Mouse (Mus musculus) heart, adult 2 months (tissue): ENCODE data around the gene Rpl13a. TPM values are rescaled to one million over a fixed set of nuclear protein-coding genes. Genes with fewer than 3 reads are reported as not detected.

Source experiments
- DNase-seq, 2 experiments: peaks; one replicate each; pipeline ENCODE4 v3.0.0; 2021
- H3K27ac ChIP-seq: fragments of 200-600 bp; 2 replicates; pipeline ENCODE4 v1.8.1; 2022
- H3K27me3 ChIP-seq: fragments of 200-500 bp; 2 replicates; pipeline ENCODE4 v1.6.1; 2012; ENCODE audit warnings: mild to moderate bottlenecking, low read length, inconsistent platforms, mixed read lengths; ENCODE audit not compliant: control insufficient read depth, insufficient read depth
- H3K36me3 ChIP-seq: fragments of 200-500 bp; 2 replicates; pipeline ENCODE4 v1.6.1; 2012; ENCODE audit warnings: low read length, inconsistent platforms; ENCODE audit not compliant: control insufficient read depth, insufficient read depth
- H3K4me1 ChIP-seq: fragments of 200-500 bp; 2 replicates; pipeline ENCODE4 v1.6.1; 2011; ENCODE audit warnings: low read length; ENCODE audit not compliant: control insufficient read depth, insufficient read depth
- H3K4me3 ChIP-seq: fragments of 200-600 bp; 2 replicates; pipeline ENCODE4 v1.8.1; 2022
- H3K79me2 ChIP-seq: fragments of 200-500 bp; replicated peaks from 2 replicates; pipeline ENCODE4 v1.6.1; 2012; ENCODE audit warnings: mild to moderate bottlenecking, inconsistent platforms, low read length, moderate library complexity, mixed read lengths; ENCODE audit not compliant: control insufficient read depth, insufficient read depth
- H3K9ac ChIP-seq: fragments of 200-500 bp; 2 replicates; pipeline ENCODE4 v1.6.1; 2012; ENCODE audit warnings: low read depth, mild to moderate bottlenecking, control low read depth, inconsistent platforms, low read length, mixed read lengths
- CTCF ChIP-seq: fragments of 200-600 bp; IDR thresholded peaks from 2 replicates; pipeline ENCODE4 v1.8.1; 2022; ENCODE audit warnings: antibody characterized with exemption, mild to moderate bottlenecking, moderate library complexity
- EP300 ChIP-seq: fragments of 200-500 bp; IDR thresholded peaks from 2 replicates; pipeline ENCODE4 v1.6.1; 2011; ENCODE audit warnings: low read depth, low read length, control low read depth; ENCODE audit not compliant: insufficient read depth
- POLR2A ChIP-seq: fragments of 200-500 bp; IDR thresholded peaks from 2 replicates; pipeline ENCODE4 v1.6.1; 2011; ENCODE audit warnings: mild to moderate bottlenecking, low read depth, low read length, control low read depth; ENCODE audit not compliant: insufficient read depth
- WGBS: fragments of 180-500 bp; shearing (Covaris S2); methylation state at CpG from one replicate; pipeline ENCODE4 v1.1.7; 2018; 5-methylcytosine and 5-hydroxymethylcytosine counted together
- intact Hi-C: fragments of 180-260 bp; cut with DNase I; formaldehyde crosslinking; loops from one replicate; pipeline ENCODE4 v1.15.1; 2025
- polyA plus RNA-seq: library from polyadenylated mRNA; depleted of rRNA; stranded (reverse); fragments of >200 nt; gene quantifications from 2 replicates; pipeline ENCODE4 v1.2.3, GENCODE M21; 2012
- total RNA-seq, 2 experiments: library from RNA; stranded (reverse); gene quantifications; 2 replicates each; pipeline ENCODE4 v1.2.3; 2021

The Rpl13a gene
- total and polyA plus RNA-seq, 3 experiments, result 561 to 915 (median 659) TPM

GRCm38 (mm10) chr7:45172974-45173373 is 44.4 kb upstream of the Rpl13a start:
- Histone ChIP-seq H3K36me3 (no peaks in the 10 kb centered on the region), H3K27ac (no peak overlapping the region), H3K27me3 (peaks cover 26% of the 10 kb centered on the region), H3K79me2 (no peaks in the 10 kb centered on the region), H3K9ac (no peak overlapping the region), H3K4me3 (no peak overlapping the region), H3K4me1 (no peaks in the 10 kb centered on the region)
- intact Hi-C loops, result no loop called here
- TF ChIP-seq EP300, result no peak
- TF ChIP-seq CTCF, result peak; percentile 65
- no peak for TF ChIP-seq POLR2A
- WGBS, result 57% methylated on average over 7 of the region's 7 CpGs
- DNase-seq, result no peak

- H3K9ac ChIP-seq, result no peak overlapping the region
- no peak overlapping the region for H3K4me3 ChIP-seq
- TF ChIP-seq CTCF (no peak), EP300 (no peak), POLR2A (no peak)
- no peak for DNase-seq
- intact Hi-C loops, result no loop called here
- peaks cover 5% of the 10 kb centered on the region for H3K27me3 ChIP-seq
- no peaks in the 10 kb centered on the region; the same call in 1 of the 2 replicates for H3K4me1 ChIP-seq
- H3K79me2 ChIP-seq, result no peaks in the 10 kb centered on the region
- 90% methylated on average over 3 of the region's 3 CpGs for WGBS
- no peak overlapping the region for H3K27ac ChIP-seq
- no peaks in the 10 kb centered on the region for H3K36me3 ChIP-seq
Measured at GRCm38 (mm10) chr7:45169495-45169894, 40.9 kb upstream of the Rpl13a start.

DNA sequence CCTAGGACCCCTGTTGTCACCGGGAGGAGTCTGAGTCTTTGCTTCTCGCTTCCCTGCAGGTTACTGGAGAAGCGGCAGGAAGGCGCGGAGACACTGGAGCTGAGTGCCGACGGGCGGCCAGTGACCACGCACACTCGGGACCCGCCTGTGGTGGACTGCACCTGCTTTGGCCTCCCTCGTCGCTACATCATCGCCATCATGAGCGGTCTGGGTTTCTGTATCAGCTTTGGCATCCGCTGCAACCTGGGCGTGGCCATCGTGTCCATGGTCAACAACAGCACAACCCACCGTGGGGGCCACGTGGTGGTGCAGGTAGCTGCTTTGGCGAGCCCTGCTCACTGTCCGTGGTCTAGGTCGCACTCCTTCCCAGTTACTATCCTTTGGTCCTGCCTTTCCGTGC is 40.1 kb upstream of the Rpl13a start:
- H3K79me2 ChIP-seq, result no peaks in the 10 kb centered on the region
- H3K36me3 ChIP-seq, result no peaks in the 10 kb centered on the region
- TF ChIP-seq POLR2A (no peak), EP300 (no peak), CTCF (no peak)
- intact Hi-C loops, result no loop called here
- H3K9ac ChIP-seq, result no peak overlapping the region
- H3K27me3 ChIP-seq, result peaks cover 8% of the 10 kb centered on the region
- H3K4me3 ChIP-seq, result no peak overlapping the region
- DNase-seq, result no peak
- H3K27ac ChIP-seq, result no peak overlapping the region
- H3K4me1 ChIP-seq, result no peaks in the 10 kb centered on the region; the same call in 1 of the 2 replicates
- WGBS, result 11% methylated on average over 24 of the region's 24 CpGs

DNA sequence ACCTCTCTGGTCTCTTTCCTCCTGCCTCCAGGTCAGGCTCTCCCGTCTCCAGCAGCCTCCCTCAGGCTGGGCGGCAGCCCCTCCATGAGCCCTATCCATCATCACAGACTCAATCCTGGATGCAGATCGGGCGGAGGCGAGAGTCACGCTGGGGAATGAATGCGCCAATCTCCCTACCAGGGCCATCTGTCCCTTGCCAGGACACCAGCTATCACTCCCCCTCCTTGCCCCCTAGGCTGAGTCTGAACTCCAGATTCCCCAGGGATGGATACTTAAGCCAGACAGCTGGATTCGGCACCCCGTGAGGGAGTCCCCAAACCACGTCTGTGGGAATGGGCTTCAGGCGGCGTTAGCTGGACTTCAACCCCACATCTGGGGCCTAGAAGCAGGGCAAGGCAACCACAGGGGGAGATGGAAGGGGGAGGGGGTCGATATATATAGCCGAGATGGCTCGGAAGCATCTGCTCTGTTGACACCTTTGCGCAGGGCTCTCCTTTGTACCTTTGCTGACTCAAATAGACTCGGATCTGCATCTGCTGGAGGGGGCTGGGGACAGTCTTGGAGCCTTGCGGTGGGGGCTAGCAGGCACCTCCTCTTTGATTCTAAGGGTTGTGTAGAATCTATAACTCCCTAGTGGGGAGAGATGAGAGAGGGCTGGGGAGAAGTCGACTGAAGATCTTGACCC is 39.3 kb upstream of the Rpl13a start:
- intact Hi-C loops, result no loop called here
- no peaks in the 10 kb centered on the region for H3K36me3 ChIP-seq
- 13% methylated on average over 19 of the region's 19 CpGs for WGBS
- no peak overlapping the region for H3K27ac ChIP-seq
- no peaks in the 10 kb centered on the region; the same call in 1 of the 2 replicates for H3K4me1 ChIP-seq
- H3K79me2 ChIP-seq, result no peaks in the 10 kb centered on the region
- H3K9ac ChIP-seq, result no peak overlapping the region
- peaks cover 8% of the 10 kb centered on the region for H3K27me3 ChIP-seq
- no peak for DNase-seq
- no peak overlapping the region for H3K4me3 ChIP-seq
- no peak for TF ChIP-seq POLR2A
- no peak for TF ChIP-seq CTCF
- TF ChIP-seq EP300, result no peak

DNA sequence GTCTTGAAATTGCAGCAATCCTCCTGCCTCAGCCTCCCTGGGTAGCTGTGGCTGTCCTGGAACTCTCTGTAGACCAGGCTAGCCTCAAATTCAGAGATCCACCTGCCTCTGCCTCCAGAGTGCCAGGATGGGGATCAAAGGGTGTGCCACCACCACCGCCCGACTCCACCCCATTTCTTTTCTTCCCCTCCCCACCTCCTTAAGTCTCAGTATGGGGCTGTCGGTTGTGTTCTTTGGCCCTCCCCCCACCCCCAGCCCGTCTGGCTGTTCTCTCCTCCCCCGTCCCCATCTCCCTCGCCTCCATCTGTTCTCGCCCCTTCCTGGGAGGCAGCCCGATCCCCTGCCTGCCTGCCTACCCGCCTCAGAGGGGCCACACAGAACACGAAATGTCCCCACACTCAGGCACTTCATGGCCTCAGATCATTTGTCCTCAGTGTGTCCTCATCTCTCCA is 38.4 kb upstream of the Rpl13a start:
- no peak for TF ChIP-seq CTCF
- TF ChIP-seq POLR2A, result no peak
- no peak for TF ChIP-seq EP300
- Histone ChIP-seq H3K4me1 (no peaks in the 10 kb centered on the region; the same call in 1 of the 2 replicates), H3K27me3 (peaks cover 8% of the 10 kb centered on the region), H3K79me2 (no peaks in the 10 kb centered on the region), H3K36me3 (no peaks in the 10 kb centered on the region), H3K9ac (no peak overlapping the region), H3K4me3 (no peak overlapping the region), H3K27ac (no peak overlapping the region)
- WGBS, result 43% methylated on average over 9 of the region's 10 CpGs
- intact Hi-C loops, result no loop called here
- no peak for DNase-seq

DNA sequence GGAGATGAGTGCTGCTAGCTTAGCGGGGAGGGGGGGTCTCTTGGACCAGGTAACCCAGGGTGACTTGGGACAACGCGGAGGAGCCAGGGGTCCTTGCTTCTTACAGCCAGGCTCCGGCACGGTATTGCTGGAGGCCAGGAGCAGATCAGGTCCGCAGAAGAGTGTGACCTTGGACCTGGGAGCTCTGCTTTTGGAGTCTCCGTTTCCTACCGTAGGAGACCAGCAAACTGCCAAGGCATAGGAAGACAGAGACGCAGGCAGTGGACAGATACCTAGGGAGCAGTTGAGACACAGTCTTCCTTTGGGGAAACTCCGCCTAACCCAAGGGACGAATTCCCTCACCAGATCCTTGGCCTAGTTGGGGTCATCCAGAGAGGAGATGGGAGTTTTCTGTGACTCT is 37.1 kb upstream of the Rpl13a start:
- no peak overlapping the region for H3K4me3 ChIP-seq
- peaks cover 2% of the 10 kb centered on the region for H3K4me1 ChIP-seq
- intact Hi-C loops, result no loop called here
- H3K9ac ChIP-seq, result no peak overlapping the region
- 65% methylated on average over 11 of the region's 11 CpGs for WGBS
- H3K36me3 ChIP-seq, result no peaks in the 10 kb centered on the region
- no peak overlapping the region for H3K27ac ChIP-seq
- H3K79me2 ChIP-seq, result no peaks in the 10 kb centered on the region
- peaks cover 8% of the 10 kb centered on the region for H3K27me3 ChIP-seq
- TF ChIP-seq CTCF, result no peak
- no peak for TF ChIP-seq EP300
- TF ChIP-seq POLR2A, result no peak
- no peak for DNase-seq
